Mouse (Mus musculus) left cerebral cortex, adult 11 months (tissue): ENCODE measurements around the gene Izumo4.

ENCODE experiments used
- DNase-seq: peaks from one replicate; pipeline ENCODE4 v3.0.0; 2022; ENCODE audit warnings: low spot score

Gene Izumo4

DNA sequence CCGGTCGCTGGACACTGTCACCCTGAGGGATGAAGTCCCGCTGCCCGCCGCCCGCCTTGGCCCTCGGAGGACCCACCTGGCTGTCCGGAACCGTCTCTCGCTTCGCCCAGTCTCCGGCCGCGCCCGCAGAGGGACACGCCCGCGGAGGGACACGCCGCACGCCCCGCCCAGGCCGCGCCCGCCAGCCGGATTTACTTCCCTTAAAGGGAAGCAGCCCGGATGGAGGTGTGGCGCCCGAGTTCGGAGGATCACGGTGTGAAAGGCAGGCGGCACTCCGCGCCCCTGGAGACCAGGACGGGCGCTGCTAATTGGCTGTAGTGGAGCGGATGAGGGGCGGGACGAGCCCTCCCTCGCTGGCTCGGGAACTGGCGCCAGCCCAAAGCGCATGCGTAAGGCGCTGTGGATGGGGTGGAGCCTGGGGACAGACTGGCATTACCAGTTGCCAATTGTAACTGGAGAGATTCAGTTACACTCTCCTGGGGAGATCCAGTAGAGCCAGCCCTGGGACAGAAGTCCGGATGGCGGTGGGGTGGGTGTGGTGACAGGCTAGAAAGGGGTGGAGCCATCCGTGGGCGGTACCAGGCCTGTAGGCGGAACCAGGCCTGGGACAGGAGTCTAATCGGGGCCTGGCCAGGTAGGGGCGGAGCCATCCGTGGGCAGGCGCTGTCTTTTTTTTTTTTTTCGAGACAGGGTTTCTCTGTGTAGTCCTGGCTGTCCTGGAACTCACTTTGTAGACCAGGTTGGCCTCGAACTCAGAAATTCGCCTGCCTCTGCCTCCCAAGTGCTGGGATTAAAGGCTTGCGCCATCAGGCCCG is at the start of gene Izumo4, which contains the start of gene Mob3a:
TSS of gene Izumo4 (plus strand) at position 464 of the 815 bp plus-strand sequence.
TSS of gene Mob3a (minus strand) at position 257 of the 815 bp plus-strand sequence.
- DNase-seq: peak; percentile 98

DNA sequence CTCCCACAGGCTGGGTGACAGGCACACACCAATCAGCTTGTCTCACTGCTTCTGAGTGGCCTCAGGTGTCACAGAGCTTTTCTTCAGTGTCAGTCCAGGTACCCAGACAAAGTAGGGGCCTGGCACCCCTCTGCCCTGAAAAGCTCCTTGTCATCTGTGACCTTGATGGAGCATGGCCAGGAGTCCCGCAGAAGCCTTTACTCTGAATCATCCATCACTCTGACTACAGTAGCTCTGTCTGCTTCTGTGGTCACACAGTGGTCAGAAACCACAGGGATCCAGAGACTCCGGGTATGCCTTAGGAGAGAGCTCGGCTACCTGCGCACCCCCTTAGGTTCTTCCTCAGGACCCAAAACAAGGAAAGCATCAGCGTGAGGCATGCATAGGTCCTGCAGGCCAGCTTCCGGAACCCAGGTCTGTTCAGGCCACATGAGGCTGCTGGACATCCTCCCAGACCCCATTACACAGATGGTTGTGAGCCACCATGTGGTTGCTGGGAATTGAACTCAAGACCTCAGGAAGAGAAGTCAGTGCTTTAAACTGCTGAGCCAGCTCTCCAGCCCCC is 48.7 kb upstream of the Izumo4 start:
- DNase-seq: no peak

DNA sequence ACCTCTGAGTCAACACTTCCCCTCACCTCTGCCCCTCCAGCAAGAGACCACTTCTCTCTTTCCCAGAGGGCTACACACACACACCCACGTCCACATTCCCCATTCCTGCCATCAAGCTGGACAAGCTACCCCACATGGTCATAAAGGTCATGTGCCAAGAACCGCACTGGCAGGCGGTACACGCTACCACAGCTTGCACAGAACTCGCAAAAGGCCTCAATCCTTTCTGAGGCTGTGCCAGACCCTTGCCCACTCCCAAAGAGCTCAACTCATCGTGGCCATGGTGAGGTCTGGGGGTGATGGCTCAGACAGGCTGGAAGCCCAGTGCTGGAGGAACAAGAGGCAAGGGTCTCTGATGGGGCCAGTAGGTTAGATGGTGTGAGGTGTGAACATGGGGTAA is 47.1 kb upstream of the Izumo4 start:
- no peak for DNase-seq

DNA sequence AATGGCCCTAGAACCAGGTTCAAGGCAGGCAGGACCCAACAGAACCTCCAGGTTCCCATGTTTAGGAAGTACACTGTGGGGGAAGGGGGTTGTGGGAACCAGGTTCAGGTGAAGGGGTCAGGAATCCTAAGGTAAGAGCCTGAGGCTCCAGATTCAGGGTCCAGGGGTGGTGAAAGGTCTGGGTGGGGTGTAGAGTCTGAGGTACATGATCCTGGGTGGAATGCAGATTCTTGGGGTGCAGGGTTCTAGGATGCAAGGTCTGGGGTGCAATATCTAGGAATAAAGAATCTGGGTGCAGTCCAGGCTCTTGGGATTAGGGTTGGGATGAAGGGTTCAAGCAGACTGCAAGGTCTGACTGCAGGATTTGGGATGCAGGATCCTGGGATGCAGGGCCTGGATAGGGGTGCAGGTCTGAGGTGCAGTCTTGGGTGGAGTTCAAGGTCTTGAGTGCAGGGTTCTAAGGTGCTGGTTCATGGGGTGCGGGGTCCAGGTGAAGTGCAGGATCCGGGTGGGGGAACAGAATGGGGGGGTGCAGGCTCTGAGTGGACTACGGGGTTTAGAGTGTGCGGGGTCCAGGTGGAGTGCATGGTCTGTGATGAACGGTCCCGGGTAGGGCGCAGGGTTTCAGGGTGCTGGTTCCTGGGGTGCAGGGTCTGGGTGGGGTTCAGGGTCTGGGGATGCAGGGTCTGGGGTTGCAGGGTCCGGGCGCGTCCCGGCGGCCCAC is 46.4 kb upstream of the Izumo4 start:
- DNase-seq: no peak

DNA sequence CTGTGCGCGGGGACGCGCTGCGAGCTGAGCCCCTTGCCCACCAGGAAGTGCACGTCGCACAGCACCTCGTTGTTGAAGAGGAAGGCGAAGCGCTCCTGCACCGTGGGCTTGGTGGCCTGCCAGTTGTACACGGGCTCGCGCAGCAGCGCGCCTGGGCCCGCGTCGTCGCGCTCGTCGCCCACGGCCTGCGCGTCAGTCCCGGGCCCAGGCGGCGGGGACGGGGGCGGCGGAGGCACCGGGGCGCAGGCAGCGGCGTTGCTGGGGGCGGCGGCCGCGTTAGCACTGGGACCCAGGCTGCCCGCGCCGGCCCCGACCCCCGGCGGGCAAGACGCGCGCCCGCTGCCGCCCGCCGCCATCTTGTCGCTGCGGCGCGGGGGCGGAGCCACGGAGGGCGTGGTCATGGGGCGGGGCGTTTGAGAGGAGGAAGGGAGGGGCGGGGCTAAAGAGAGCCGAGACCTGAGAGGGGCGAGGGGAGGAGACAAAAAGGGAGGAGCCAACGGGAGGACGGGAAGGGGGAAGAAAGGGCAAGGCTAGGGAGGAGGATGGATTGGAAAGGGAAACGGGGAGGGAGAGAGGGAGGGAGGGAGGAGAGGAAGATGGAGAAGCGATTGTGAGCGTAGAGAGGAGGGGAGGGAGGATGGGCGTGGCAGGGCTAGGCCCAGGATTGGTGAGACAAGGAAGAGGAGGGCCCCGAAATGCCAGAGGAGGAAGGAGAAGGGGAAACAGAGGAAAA is 45.7 kb upstream of the Izumo4 start:
- DNase-seq: peak; percentile 93

DNA sequence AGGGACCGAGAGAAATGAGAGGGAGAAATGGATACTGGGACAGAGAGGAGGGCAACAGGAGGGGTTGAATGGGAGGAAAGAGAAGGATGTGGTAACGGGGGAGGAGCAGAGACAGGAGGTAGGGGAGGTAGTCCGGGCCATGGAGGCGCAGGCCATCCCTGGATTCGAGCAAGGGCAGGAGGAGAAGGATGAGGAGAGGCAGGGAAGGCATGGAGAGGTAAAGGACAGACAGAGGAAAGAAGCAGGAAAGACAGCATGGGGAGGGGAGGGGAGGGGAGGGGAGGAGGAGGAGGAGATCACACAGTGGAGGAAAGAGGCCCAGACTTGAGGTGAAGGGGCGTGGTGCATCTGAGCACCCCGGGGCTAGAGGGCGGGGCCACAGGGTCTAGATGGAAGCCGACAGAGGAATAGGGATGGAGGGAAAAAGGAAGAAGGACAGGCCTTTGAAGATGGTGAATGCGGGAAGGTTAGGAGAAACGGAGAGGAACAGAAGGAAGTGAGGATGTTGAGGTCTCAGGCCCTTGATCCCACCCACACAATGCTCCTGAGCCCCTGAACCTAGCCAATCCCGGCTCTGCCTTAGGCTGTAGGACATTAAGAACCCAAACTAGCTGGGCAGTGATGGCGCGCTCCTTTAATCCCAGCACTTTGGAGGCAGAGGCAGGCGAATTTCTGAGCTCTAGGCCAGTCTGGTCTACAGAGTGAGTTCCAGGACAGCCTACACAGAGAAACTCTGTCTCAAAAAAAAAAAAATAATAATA is 44.9 kb upstream of the Izumo4 start, which contains the start of gene Btbd2:
TSS of gene Btbd2 (minus strand) at position 209 of the 761 bp plus-strand sequence.
- DNase-seq: no peak

DNA sequence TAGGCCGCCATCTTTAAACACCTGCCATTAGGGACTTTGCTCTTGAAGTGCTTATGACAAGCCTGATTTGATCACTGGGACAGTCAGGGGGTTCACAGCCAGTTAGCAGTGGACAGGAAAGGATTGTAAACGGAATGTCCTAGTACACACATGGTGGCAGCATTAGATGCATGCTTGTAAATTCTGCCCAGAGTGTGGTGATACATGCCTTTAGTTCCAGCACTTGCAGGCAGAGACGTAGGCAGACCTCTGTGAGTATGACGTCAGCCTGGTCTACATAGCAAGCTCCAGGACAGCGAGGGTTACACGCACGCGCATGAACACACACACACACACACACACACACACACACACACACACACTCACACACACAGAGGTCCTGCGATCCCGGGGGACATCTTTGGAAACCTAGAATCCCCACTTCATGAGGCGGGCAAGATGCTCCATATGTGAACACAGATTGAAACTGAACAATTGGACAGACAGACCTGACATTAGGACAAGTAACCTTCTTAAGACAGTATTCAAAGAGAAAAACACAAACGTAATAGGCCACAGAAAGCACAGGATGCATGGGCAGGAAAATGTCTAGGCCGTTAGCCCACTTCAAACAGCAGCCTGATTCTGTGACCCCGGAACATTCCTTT is 43.7 kb upstream of the Izumo4 start:
- DNase-seq: no peak

DNA sequence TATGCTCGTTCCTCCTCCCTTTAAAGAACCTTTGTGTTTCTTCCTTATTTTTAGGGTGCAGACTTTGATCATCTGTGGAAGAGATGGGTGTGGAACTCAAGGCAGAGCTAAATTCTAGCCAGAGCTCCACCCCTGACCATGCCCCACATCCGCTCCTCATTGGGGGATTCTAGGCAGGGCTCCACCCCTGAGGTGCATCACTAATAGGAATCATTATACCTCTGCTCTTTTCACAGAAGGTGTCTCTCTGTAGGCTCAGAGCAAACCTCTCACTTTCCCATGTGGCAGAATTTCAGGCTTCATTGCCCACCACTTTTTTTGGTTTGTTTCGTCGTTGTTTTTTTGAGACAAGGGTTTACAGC is 43.2 kb upstream of the Izumo4 start:
- no peak for DNase-seq

DNA sequence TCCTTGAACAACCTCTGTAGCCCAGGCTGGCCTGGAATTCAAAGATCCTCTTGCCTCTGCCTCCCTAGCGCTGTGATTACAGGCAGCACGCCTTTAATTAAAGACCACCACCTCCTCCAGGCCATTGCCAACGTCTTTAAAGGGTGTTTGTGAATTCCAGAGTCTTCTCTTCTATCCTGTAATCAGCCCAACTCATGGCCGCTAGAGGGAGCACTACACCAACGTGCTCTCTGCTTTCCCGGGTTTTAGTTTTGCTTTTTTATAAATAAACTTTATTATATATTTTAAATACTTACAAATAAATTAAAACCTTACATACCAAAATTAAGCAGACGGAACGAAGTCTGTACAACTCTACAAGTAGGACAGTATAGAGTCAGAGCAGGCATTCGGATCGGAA is 42.8 kb upstream of the Izumo4 start:
- DNase-seq: no peak

DNA sequence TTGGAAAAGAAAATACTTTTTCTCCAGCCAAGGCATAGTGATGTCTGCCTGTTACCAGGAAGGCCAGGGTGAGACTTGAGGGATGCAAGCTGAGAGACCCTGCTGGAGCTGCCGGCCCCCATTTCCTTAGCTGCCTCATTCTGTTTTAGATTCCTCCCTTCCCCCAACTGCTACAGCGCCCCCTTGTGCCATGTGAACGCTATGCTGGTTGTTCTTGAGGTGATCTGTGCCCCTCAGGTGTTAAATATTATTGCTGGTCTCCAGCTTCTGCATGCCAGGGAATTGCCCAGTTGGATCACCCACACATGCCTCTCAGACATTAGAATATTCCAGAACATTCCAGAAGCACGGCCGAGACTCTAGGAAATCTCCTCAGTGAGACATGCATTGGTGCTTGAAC is 40.8 kb upstream of the Izumo4 start:
- no peak for DNase-seq

DNA sequence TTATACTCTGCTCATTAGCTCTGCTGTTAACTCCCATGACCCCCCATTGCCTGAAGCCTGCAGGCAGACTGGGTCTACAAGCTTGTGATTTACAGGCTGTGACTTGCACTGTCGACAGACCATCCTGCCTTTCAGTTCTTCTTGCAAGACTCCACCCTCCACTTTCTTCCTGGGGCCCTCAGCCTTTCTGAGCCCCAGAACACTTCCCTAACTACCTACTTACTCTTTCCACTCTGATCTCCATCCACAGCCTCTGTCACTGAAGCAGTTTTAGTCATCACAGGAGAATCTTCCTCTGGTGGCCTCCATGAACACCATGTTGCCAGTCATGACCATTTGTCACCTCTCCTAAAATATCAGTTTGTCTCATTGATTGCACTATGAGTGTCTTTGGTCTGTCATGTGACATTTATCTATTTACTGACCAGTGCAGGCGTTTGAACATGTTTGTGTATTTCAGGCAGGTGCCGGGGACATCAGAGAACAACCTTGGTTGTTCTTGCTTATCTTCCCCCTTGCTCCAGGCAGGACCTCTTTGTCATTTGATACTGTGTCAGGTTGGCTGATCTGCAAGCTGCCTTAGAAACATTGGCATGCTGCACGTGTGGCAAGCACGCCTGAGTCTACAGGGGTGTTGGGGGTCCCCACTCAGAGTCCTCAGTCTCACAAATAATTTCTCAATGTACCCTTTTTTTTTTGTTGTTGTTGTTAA is 38.3 kb upstream of the Izumo4 start:
- no peak for DNase-seq

DNA sequence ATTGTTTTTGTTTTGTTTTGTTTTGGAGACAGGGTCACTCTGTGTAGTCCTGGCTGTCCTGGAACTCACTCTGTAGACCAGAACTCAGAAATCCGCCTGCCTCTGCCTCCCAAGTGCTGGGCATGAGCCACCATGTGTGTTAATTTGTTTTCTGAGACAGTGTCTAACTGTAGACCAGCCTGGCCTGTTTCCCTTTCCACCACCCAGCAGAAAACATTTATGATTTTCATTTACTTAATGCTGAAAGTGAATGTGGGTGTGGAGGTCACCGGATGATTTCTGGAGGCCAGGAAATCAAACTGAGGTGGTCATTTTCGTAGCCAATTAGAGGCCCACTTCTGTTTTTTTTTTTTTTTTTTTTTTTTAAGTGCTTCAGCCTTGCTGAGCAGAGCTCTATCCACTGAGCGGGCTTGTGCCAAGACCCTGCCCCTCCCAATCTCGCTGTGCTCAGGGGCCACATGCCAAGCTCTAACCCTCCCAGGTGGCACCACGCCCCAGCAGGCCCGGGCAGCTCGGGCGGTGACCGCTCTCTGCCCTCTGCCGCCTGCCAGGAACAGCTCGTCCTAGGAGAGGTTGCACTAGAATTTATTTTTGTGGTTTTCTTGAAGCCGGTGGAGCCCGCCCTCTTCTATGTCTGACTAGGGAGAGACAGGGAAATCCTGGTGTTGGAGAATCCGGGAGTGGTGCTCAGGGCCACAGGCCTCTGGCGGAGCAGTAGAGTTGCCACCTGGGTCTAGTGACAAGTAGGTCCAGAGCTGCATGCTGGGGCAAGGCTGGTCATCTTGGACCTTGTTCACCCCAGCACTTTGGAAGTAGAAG is 37.6 kb upstream of the Izumo4 start:
- no peak for DNase-seq

DNA sequence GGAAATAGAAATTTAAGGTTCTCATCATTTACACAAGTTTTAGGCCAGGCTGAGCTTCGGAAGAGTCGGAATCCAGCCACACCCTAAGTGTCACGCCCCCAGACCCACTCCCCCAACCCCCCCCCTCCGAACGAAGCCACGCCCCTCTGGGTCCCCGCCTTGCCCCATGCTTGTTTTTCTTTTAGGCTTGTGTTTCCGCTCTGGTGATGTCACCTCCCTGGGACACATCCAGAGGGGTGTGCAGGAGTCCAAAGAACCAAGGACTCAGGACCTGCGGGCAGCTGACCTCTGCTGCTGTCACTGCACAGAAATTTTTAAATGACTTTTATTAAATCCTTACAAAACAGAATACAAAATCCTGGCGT is 37.0 kb upstream of the Izumo4 start:
- DNase-seq: no peak

DNA sequence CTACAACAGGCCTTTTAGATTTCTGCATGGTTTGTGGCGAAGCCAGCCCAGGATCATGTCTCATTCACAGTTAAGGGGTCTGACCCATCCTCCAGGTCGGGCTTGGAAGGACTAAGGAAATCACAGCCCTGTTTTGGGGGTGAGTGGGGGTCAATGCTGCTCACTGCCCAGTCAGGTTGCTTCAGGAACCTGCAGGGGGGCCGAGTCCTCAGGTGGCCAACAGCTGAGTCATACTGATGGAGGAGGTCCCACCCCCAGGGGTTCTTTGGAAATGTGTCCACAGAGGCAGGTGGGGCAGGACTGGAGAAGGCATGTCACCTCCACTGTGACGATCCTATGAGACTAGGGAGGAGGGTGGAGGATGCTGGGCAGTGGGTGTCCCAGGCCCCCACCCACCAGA is 36.5 kb upstream of the Izumo4 start:
- DNase-seq: no peak

DNA sequence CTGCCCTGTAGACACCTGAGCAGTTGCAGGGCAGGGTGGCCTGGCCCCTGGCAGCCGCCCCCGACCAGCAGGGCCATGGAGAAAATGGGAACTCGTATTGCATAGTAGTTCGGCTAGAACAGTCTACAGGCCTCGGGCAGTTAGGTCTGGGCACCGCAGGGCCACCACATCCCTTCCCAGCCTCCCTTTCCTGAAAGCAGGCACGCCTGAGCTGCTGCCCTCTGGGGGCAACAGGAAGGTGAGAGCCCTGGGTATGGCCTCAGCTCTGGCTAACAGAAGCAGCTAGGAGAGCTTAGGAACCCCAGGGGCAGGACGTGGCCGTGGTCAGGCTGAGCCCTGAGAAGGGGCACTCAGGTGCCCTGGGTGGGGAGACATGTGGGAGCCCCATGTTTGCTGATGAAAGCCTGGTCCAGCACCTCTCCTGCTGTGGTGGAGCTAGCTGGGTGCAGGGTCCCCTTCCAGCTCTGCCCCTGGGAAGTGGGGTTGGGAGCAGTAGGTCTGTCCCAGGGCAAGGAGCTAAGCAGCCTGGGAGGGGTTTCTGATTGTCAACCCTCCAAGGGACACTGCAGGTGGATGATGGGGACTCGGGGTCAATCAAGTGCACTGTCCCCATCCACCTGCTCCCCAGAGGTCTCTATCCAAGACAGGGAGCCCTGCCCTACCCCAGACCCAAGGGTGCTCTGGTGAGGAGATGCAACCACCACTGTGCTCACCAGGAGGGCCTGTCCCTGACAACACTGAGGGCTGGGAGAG is 35.8 kb upstream of the Izumo4 start:
- DNase-seq: no peak

DNA sequence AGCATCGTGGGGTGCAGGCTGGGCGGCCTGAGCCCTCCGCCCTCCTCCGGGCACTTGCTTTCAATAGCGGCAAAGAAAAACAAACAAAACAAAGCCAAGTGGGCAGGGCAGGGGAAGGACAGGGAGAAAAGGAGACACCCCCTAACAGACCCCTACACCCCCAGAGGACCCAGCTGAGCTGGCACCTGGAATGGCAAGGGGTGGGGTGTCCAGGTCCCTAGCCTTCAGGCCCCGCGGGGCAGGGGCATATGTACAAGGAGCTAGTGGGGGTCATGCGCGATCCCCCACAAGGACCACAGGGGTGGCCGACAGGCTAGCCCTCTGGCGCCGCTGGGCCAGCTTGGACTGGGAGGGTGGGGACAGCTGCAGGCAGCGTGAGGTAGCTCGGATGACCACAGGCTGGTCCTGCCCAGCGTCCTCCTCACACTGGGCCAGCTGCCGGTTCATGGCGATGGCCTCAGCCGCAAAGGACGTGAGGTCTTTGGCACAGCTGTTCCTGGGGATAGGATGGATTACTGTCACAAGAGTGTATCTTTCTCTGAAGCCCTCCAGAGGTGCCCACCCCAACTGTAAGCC is 35.1 kb upstream of the Izumo4 start:
- DNase-seq: no peak

DNA sequence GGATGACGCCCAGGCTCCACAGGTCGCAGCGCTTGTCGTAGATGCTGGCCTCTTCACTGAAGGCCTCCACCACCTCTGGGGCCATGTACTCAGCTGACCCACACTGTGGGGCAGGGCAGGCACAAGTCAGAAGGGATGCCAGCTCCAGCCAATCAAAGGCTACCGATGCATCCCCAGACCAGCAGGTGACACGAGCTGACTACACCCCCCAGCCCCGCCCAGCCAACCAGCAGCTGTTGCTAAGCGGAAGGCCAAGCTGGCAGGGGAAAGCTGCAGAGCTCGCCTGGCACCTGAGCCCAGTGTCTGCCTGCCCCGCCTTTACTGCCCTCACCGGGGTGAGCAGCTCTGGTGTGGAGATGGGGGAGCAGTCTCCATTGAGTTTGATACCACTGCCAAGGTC is 33.4 kb upstream of the Izumo4 start:
- DNase-seq: no peak

DNA sequence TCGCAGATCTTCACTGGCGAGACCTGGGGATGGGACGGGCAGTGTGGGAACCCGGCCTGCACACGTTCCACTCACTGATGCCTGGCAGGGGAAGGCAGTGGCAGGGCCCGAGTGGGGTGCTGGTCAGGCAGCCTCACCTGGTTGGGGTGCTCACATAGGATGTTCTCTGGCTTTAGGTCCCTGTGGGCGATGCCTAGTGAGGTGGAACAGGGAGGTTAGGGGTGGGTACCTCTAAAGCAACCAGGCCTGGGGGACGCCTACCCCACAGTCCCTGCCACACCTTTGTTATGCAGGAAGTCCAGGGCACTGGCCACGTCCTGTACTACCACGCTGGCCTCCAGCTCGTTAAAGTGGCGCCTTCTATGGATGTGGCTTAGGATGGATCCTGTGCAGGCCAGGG is 33.0 kb upstream of the Izumo4 start:
- no peak for DNase-seq
